Mouse (Mus musculus) liver, embryonic 14.5 days (tissue): ENCODE data around the gene Eif2s3x.

Source experiments
- CTCF ChIP-seq: IDR thresholded peaks from 2 replicates; pipeline ENCODE4 v1.5.1; 2016; ENCODE audit warnings: antibody characterized with exemption, low read depth, control low read depth
- EP300 ChIP-seq: IDR thresholded peaks from 2 replicates; pipeline ENCODE4 v1.6.1; 2016; ENCODE audit warnings: antibody characterized with exemption, low read depth

DNA sequence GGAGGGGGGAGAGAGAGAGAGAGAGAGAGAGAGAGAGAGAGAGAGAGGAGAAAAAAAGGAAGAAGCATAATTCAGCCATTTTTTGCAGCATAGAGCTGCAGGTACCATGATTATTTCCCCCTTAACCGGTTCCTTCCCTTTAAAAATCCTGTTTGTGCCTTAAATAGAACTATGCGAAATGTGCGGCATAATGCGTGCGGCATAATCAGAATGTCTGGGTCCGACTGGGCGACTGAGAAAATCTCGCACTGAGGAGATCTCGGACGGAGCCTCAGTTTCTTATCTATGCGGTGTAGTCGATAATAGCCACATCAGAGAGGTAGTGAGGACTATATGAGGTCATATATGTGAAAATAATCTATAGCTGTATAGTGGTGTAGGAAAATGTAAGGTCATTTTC is 22.9 kb upstream of the Eif2s3x start:
- TF ChIP-seq EP300 = no peak
- no peak for TF ChIP-seq CTCF
